In genomic region chr12:55315192-55315591, GRCm38 (mm10) we compare ENCODE assay signal across 9 mouse cellular contexts. TPM values are rescaled to one million over a fixed set of nuclear protein-coding genes. Genes with fewer than 3 reads are reported as not detected.
DNase-seq lines count a peak whose midpoint lies in the region; ATAC-seq lines count a peak whose summit lies in the region.
"Had no signal": no experiment of that assay in that cellular context is flagged by ENCODE, and none has a peak within 500 bp of the region (broad histone marks: within the 10 kb centered on the region; RNA-seq: fewer than 3 reads in every experiment).

No protein-coding gene starts in this region.

- no peaks in the 10 kb centered on the region for H3K27me3 ChIP-seq in forebrain, embryonic 10.5 days (ENCODE audit: poor library complexity, severe bottlenecking)
- H3K27me3 ChIP-seq in forebrain, embryonic 11.5 days (ENCODE audit: control insufficient read depth, insufficient read depth, low read length), result no peaks in the 10 kb centered on the region
- H3K27me3 ChIP-seq in hindbrain, embryonic 15.5 days, result no peaks in the 10 kb centered on the region
- H3K27me3 ChIP-seq: midbrain, embryonic 12.5 days had no signal

- peaks cover 27% of the 10 kb centered on the region for H3K36me3 ChIP-seq in forebrain, embryonic 10.5 days (replicated peaks)
- no peaks in the 10 kb centered on the region for H3K36me3 ChIP-seq in forebrain, embryonic 11.5 days (ENCODE audit: control insufficient read depth, insufficient read depth, low read length)
- no peaks in the 10 kb centered on the region for H3K36me3 ChIP-seq in hindbrain, embryonic 15.5 days

- no peak overlapping the region for H3K4me2 ChIP-seq in forebrain, embryonic 11.5 days (ENCODE audit: low read depth, low read length, severe bottlenecking)
- no peak overlapping the region for H3K4me2 ChIP-seq in hindbrain, embryonic 15.5 days
- H3K4me2 ChIP-seq: midbrain, embryonic 12.5 days had no signal

- WGBS in forebrain, embryonic 10.5 days, result 53% methylated on average over 5 of the region's 5 CpGs
- WGBS in forebrain, embryonic 11.5 days, result 49% methylated on average over 5 of the region's 5 CpGs
- 49% methylated on average over 5 of the region's 5 CpGs for WGBS in hindbrain, embryonic 15.5 days

- H3K9me3 ChIP-seq in forebrain, embryonic 10.5 days, result no peaks in the 10 kb centered on the region
- no peaks in the 10 kb centered on the region for H3K9me3 ChIP-seq in forebrain, embryonic 11.5 days (ENCODE audit: control insufficient read depth, low read length)
- H3K9me3 ChIP-seq in hindbrain, embryonic 15.5 days, result no peaks in the 10 kb centered on the region
- H3K9me3 ChIP-seq: midbrain, embryonic 12.5 days had no signal

- no peak overlapping the region for H3K4me3 ChIP-seq in forebrain, embryonic 10.5 days
- H3K4me3 ChIP-seq in forebrain, embryonic 11.5 days (ENCODE audit: low read depth, low read length), result no peak overlapping the region
- no peak overlapping the region for H3K4me3 ChIP-seq in hindbrain, embryonic 15.5 days
- H3K4me3 ChIP-seq: midbrain, embryonic 12.5 days had no signal

- H3K27ac ChIP-seq in forebrain, embryonic 10.5 days, result no peak overlapping the region
- no peak overlapping the region for H3K27ac ChIP-seq in forebrain, embryonic 11.5 days (ENCODE audit: low read depth, low read length)
- no peak overlapping the region for H3K27ac ChIP-seq in hindbrain, embryonic 15.5 days (replicated peaks)
- H3K27ac ChIP-seq: midbrain, embryonic 12.5 days had no signal

- ATAC-seq in forebrain, embryonic 11.5 days (replicated peaks; ENCODE audit: low FRiP score), result no peak
- peak; percentile 45; the same call in 1 of the 2 replicates for ATAC-seq in hindbrain, embryonic 15.5 days (ENCODE audit: low FRiP score, low read depth)
- peak; percentile 98 for ATAC-seq in megakaryocyte progenitor cell, adult 5-6 weeks (replicated peaks; ENCODE audit: poor library complexity)

- no peak overlapping the region for H3K9ac ChIP-seq in forebrain, embryonic 11.5 days (ENCODE audit: low read length)
- H3K9ac ChIP-seq in hindbrain, embryonic 15.5 days, result no peak overlapping the region
- H3K9ac ChIP-seq: midbrain, embryonic 12.5 days had no signal

- no peaks in the 10 kb centered on the region for H3K4me1 ChIP-seq in forebrain, embryonic 10.5 days
- H3K4me1 ChIP-seq in forebrain, embryonic 11.5 days (replicated peaks; ENCODE audit: control insufficient read depth, insufficient read depth, low read length), result no peaks in the 10 kb centered on the region
- H3K4me1 ChIP-seq in hindbrain, embryonic 15.5 days (replicated peaks), result no peaks in the 10 kb centered on the region
- H3K4me1 ChIP-seq: midbrain, embryonic 12.5 days had no signal

- DNase-seq in forebrain, embryonic 10.5 days (ENCODE audit: extremely low spot score, low spot score), result peak; percentile 49
- no peak for DNase-seq in forebrain, embryonic 11.5 days (ENCODE audit: low spot score)
- DNase-seq in brain, embryonic 18.5 days (ENCODE audit: low read depth, low spot score), result peak; percentile 59
- peak; percentile 51 for DNase-seq in fibroblast of lung, adult 2 months (ENCODE audit: low read depth)
- DNase-seq in layer of hippocampus, postnatal 25 days (ENCODE audit: extremely low spot score in 1 of 2, low spot score in 1 of 2), result peak; percentile 23 to 77
- DNase-seq in spleen, adult 18-20 months, result peak; percentile 26 to 62

RNA-seq across cellular contexts. Expression of gene Ppp2r3c, which starts 12.4 kb away (rescaled TPM):
- polyA plus RNA-seq in forebrain, embryonic 10.5 days (2016; fragmentation: Nextera tagmentation; extraction: Ambion mirVana), result 23.1 and 23.2 TPM in 2 replicates
- polyA plus RNA-seq in forebrain, embryonic 11.5 days (2014; fragmentation: Nextera tagmentation; extraction: Ambion mirVana), result 28.4 and 35.8 TPM in 2 replicates
- polyA plus RNA-seq in hindbrain, embryonic 15.5 days (2015; fragmentation: Nextera tagmentation; extraction: Ambion mirVana), result 20.6 and 20.9 TPM in 2 replicates
- total RNA-seq in layer of hippocampus, postnatal 25 days (2021), result 10 to 100 TPM; 12.2 to 14.3 TPM
- 29.9 and 35.3 TPM in 2 replicates for total RNA-seq in megakaryocyte progenitor cell, adult 5-6 weeks (2015)
- 25.2 and 26.0 TPM in 2 replicates for total RNA-seq in megakaryocyte progenitor cell, adult 5-6 weeks (2017)

RNA-seq across cellular contexts. Expression of gene 1110008L16Rik, which starts 15.8 kb away (rescaled TPM):
- polyA plus RNA-seq in forebrain, embryonic 10.5 days (2016; fragmentation: Nextera tagmentation; extraction: Ambion mirVana), result 19.0 and 19.4 TPM in 2 replicates
- 15.6 and 16.0 TPM in 2 replicates for polyA plus RNA-seq in forebrain, embryonic 11.5 days (2014; fragmentation: Nextera tagmentation; extraction: Ambion mirVana)
- 9.6 and 10.9 TPM in 2 replicates for polyA plus RNA-seq in hindbrain, embryonic 15.5 days (2015; fragmentation: Nextera tagmentation; extraction: Ambion mirVana)
- 1 to 10 TPM; 9.3 to 9.4 TPM for total RNA-seq in layer of hippocampus, postnatal 25 days (2021)
- 36.1 and 38.1 TPM in 2 replicates for total RNA-seq in megakaryocyte progenitor cell, adult 5-6 weeks (2015)
- 22.5 and 27.9 TPM in 2 replicates for total RNA-seq in megakaryocyte progenitor cell, adult 5-6 weeks (2017)
